ENCODE assay signal across 15 mouse cellular contexts in the genomic region with DNA sequence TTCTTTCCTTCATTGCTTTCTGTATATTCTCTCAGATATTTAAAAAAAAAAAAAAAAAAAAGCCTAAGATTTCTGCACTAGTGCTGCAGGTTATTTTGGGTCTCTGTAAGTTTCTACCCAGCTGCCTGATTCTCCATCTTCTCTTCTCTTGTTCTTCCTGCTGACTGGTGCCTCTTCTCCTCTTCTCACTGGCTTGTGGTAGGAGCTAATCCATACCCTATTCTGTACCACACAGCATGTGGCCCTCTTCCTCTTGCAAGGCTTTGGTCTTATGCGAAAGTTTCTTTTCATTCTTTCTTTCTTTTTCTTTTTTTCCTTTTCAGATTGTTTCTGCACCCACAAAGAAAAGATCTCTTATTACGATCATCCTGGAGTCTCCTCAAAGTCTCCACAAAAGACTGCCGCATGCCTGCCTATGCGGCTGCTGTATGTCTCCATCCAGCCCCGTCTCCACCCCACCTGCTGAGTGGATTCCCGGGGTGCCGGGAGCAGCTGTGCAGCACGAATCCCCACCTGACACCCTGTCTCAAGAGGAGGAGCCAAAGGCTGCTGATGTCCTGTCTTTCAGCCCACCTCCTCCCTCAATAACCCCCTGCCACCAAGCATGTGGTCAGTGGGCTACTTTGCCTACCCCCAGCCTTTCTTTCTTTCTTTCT.
DNase-seq lines count a peak whose midpoint lies in the region; ATAC-seq and TF ChIP-seq lines count a peak whose summit lies in the region.
"Had no signal": no experiment of that assay in that cellular context is flagged by ENCODE, and none has a peak within 500 bp of the region (broad histone marks: within the 10 kb centered on the region; RNA-seq: fewer than 3 reads in every experiment).

No protein-coding gene starts in this region.

- H3K4me2 ChIP-seq in neural tube, embryonic 11.5 days (ENCODE audit: low read depth), result peak overlapping the region; percentile 37
- peak overlapping the region; percentile 42 for H3K4me2 ChIP-seq in forebrain, postnatal 0 days (ENCODE audit: low read depth)
- peak overlapping the region; percentile 51 for H3K4me2 ChIP-seq in midbrain, embryonic 12.5 days (replicated peaks)
- H3K4me2 ChIP-seq: embryonic facial prominence, embryonic 15.5 days had no signal

- peaks cover 7% of the 10 kb centered on the region; the same call in 1 of the 2 replicates for H3K4me1 ChIP-seq in neural tube, embryonic 11.5 days (ENCODE audit: control insufficient read depth, insufficient read depth, low read length)
- peaks cover 5% of the 10 kb centered on the region for H3K4me1 ChIP-seq in forebrain, postnatal 0 days (ENCODE audit: insufficient read depth)
- peaks cover 28% of the 10 kb centered on the region for H3K4me1 ChIP-seq in midbrain, embryonic 12.5 days
- H3K4me1 ChIP-seq: embryonic facial prominence, embryonic 15.5 days had no signal

- DNase-seq in neural tube, embryonic 11.5 days (ENCODE audit: low spot score), result no peak
- DNase-seq in neural tube, embryonic 10.5 days (ENCODE audit: extremely low spot score, low spot score), result no peak
- DNase-seq in forebrain, postnatal 0 days, result no peak
- no peak for DNase-seq in ovary, postnatal 14 days (ENCODE audit: low spot score)
- no peak for DNase-seq in layer of hippocampus, postnatal 14 days (ENCODE audit: low spot score in 2 of 2)
- DNase-seq in adrenal gland, adult 8-10 months, result no peak
- DNase-seq: adrenal gland, postnatal 14 days; cerebellum, adult 11-12 months; lung, postnatal 36 days; right cerebral cortex, postnatal 25 days had no signal

- H3K27me3 ChIP-seq in neural tube, embryonic 11.5 days (ENCODE audit: control insufficient read depth, insufficient read depth, low read length), result no peaks in the 10 kb centered on the region
- H3K27me3 ChIP-seq in forebrain, postnatal 0 days (ENCODE audit: insufficient read depth, low read length), result no peaks in the 10 kb centered on the region
- peaks cover 6% of the 10 kb centered on the region for H3K27me3 ChIP-seq in midbrain, embryonic 12.5 days

- TF ChIP-seq CTCF in forebrain, postnatal 0 days (IDR thresholded peaks at IDR 0.05; ENCODE audit: low read depth), result no peak

- H3K36me3 ChIP-seq in neural tube, embryonic 11.5 days (ENCODE audit: control insufficient read depth, insufficient read depth, low read length), result no peaks in the 10 kb centered on the region
- H3K36me3 ChIP-seq in forebrain, postnatal 0 days (ENCODE audit: insufficient read depth), result no peaks in the 10 kb centered on the region
- no peaks in the 10 kb centered on the region for H3K36me3 ChIP-seq in midbrain, embryonic 12.5 days
- H3K36me3 ChIP-seq: embryonic facial prominence, embryonic 15.5 days had no signal

- H3K9ac ChIP-seq in neural tube, embryonic 11.5 days (ENCODE audit: low read length), result peak overlapping the region; percentile 42
- H3K9ac ChIP-seq in forebrain, postnatal 0 days, result peak overlapping the region; percentile 29
- H3K9ac ChIP-seq in midbrain, embryonic 12.5 days (replicated peaks), result peak overlapping the region; percentile 39; the same call in 1 of the 2 replicates
- H3K9ac ChIP-seq: embryonic facial prominence, embryonic 15.5 days had no signal

- no peak overlapping the region for H3K4me3 ChIP-seq in neural tube, embryonic 11.5 days (ENCODE audit: low read depth, low read length)
- H3K4me3 ChIP-seq in forebrain, postnatal 0 days (ENCODE audit: low read depth, low read length), result peak overlapping the region; percentile 11; the same call in 1 of the 2 replicates
- H3K4me3 ChIP-seq in midbrain, embryonic 12.5 days, result peak overlapping the region; percentile 26
- H3K4me3 ChIP-seq: embryonic facial prominence, embryonic 15.5 days had no signal

- H3K9me3 ChIP-seq in neural tube, embryonic 11.5 days (ENCODE audit: control insufficient read depth, low read length), result no peaks in the 10 kb centered on the region
- H3K9me3 ChIP-seq in forebrain, postnatal 0 days (ENCODE audit: low read length), result no peaks in the 10 kb centered on the region
- no peaks in the 10 kb centered on the region for H3K9me3 ChIP-seq in midbrain, embryonic 12.5 days
- H3K9me3 ChIP-seq: embryonic facial prominence, embryonic 15.5 days had no signal

- H3K27ac ChIP-seq in neural tube, embryonic 11.5 days (ENCODE audit: low read depth, low read length), result peak overlapping the region; percentile 24
- peak overlapping the region; percentile 86 for H3K27ac ChIP-seq in forebrain, postnatal 0 days (ENCODE audit: low read depth, low read length)
- peak overlapping the region; percentile 85 for H3K27ac ChIP-seq in midbrain, embryonic 12.5 days (replicated peaks)
- H3K27ac ChIP-seq: embryonic facial prominence, embryonic 15.5 days had no signal

- ATAC-seq in neural tube, embryonic 11.5 days (ENCODE audit: insufficient read depth, low FRiP score, low TSS enrichment), result peak; percentile 28; the same call in 1 of the 2 replicates
- peak; percentile 75 for ATAC-seq in forebrain, postnatal 0 days
- ATAC-seq in midbrain, embryonic 12.5 days (ENCODE audit: low FRiP score, low read depth), result peak; percentile 71
- no peak for ATAC-seq in megakaryocyte, adult 5-6 weeks (ENCODE audit: poor library complexity, severe bottlenecking)
- ATAC-seq: CD4-positive, CD25-positive, alpha-beta regulatory T cell, adult 4 months; Patski had no signal

- WGBS in neural tube, embryonic 11.5 days, result 1% methylated on average over 8 of the region's 8 CpGs
- WGBS in forebrain, postnatal 0 days, result 4% methylated on average over 8 of the region's 8 CpGs
- 1% methylated on average over 8 of the region's 8 CpGs for WGBS in midbrain, embryonic 12.5 days

Comparison
In these comparisons a context has a peak if more than half of its experiments do, and no peak if none do; other contexts are left out.
1. H3K27ac ChIP-seq: peak in every context shown above with its lines; median percentile 86 in forebrain, postnatal 0 days; 85 in midbrain, embryonic 12.5 days; 24 in neural tube, embryonic 11.5 days.